In the genomic region with DNA sequence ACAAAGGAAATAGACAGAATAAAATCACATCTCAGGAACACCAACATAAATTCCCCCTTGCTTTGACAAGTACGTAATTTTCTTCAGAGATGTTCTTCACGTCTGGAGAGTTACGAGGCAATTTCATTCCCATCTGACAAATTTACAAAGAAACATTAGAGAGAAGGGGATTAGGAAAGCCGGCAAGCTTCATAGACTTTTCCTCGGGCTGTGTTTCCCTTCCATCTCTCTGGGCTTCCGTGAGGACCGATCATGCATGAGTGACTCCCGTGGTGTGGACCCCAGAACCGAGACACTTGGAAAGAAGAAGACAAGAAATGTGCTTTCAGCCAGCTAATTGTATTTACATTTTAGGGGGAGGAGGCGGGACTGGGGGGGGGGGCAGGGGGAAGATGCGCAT, we compare ENCODE assay signal across 15 mouse cellular contexts.
DNase-seq lines count a peak whose midpoint lies in the region; ATAC-seq and TF ChIP-seq lines count a peak whose summit lies in the region.
"Had no signal": no experiment of that assay in that cellular context is flagged by ENCODE, and none has a peak within 500 bp of the region (broad histone marks: within the 10 kb centered on the region; RNA-seq: fewer than 3 reads in every experiment).

No protein-coding gene starts in this region.

- H3K27ac ChIP-seq in gastrocnemius, adult 2 months: no peak overlapping the region
- 0 out of 2 replicates have a peak overlapping the region, but pooled peaks have one; percentile 4 for H3K27ac ChIP-seq in neural tube, embryonic 11.5 days (ENCODE audit: low read depth, low read length)
- peak overlapping the region; percentile 44; the same call in 1 of the 2 replicates for H3K27ac ChIP-seq in midbrain, embryonic 13.5 days
- H3K27ac ChIP-seq: macrophage had no signal

- H3K36me3 ChIP-seq in neural tube, embryonic 11.5 days (ENCODE audit: control insufficient read depth, insufficient read depth, low read length): no peaks in the 10 kb centered on the region
- H3K36me3 ChIP-seq in midbrain, embryonic 13.5 days: no peaks in the 10 kb centered on the region

- H3K9me3 ChIP-seq in neural tube, embryonic 11.5 days (ENCODE audit: control insufficient read depth, low read length): no peaks in the 10 kb centered on the region
- no peaks in the 10 kb centered on the region for H3K9me3 ChIP-seq in midbrain, embryonic 13.5 days

- H3K4me1 ChIP-seq in neural tube, embryonic 11.5 days (ENCODE audit: control insufficient read depth, insufficient read depth, low read length): peaks cover 5% of the 10 kb centered on the region; the same call in 1 of the 2 replicates
- H3K4me1 ChIP-seq in midbrain, embryonic 13.5 days (replicated peaks): peaks cover 24% of the 10 kb centered on the region

- no peak overlapping the region for H3K4me2 ChIP-seq in neural tube, embryonic 11.5 days (ENCODE audit: low read depth)
- peak overlapping the region; percentile 38 for H3K4me2 ChIP-seq in midbrain, embryonic 13.5 days (replicated peaks)

- H3K9ac ChIP-seq in neural tube, embryonic 11.5 days (ENCODE audit: low read length): no peak overlapping the region
- H3K9ac ChIP-seq in midbrain, embryonic 13.5 days (replicated peaks): no peak overlapping the region; the same call in 1 of the 2 replicates

- 38% methylated on average over 11 of the region's 11 CpGs for WGBS in neural tube, embryonic 11.5 days
- WGBS in midbrain, embryonic 13.5 days: 22% methylated on average over 11 of the region's 11 CpGs

- TF ChIP-seq CTCF in gastrocnemius, adult 2 months (IDR thresholded peaks at IDR 0.05): no peak

- ATAC-seq in neural tube, embryonic 11.5 days (ENCODE audit: insufficient read depth, low FRiP score, low TSS enrichment): no peak
- ATAC-seq in midbrain, embryonic 13.5 days: no peak

- H3K4me3 ChIP-seq in gastrocnemius, adult 2 months: 0 out of 2 replicates have a peak overlapping the region, but pooled peaks have one; percentile 23
- H3K4me3 ChIP-seq in neural tube, embryonic 11.5 days (ENCODE audit: low read depth, low read length): no peak overlapping the region
- no peak overlapping the region; the same call in 1 of the 2 replicates for H3K4me3 ChIP-seq in midbrain, embryonic 13.5 days (replicated peaks)

- intact Hi-C loops in gastrocnemius, adult 2 months (cut with DNase I): no loop called here
- intact Hi-C loops in left cerebral cortex, postnatal 25 days (cut with DNase I): no loop called here

- DNase-seq in gastrocnemius, adult 2 months: no peak
- no peak for DNase-seq in gastrocnemius, postnatal 10 days
- no peak for DNase-seq in neural tube, embryonic 11.5 days (ENCODE audit: low spot score)
- DNase-seq in neural tube, embryonic 10.5 days (ENCODE audit: extremely low spot score, low spot score): no peak
- no peak for DNase-seq in left cerebral cortex, postnatal 25 days (ENCODE audit: low spot score in 2 of 2)
- no peak for DNase-seq in adrenal gland, postnatal 4 days (ENCODE audit: low spot score in 2 of 2)
- DNase-seq in cerebellum, adult 9-11 months: no peak
- DNase-seq: adrenal gland, adult 2 months; B cell, adult 2 months; cerebellum, adult 18-20 months; gastrocnemius, postnatal 25 days; heart, postnatal 36 days; thymus, postnatal 25 days had no signal

- H3K27me3 ChIP-seq in neural tube, embryonic 11.5 days (ENCODE audit: control insufficient read depth, insufficient read depth, low read length): no peaks in the 10 kb centered on the region
- no peaks in the 10 kb centered on the region for H3K27me3 ChIP-seq in midbrain, embryonic 13.5 days
